Comparison of ENCODE assay signal across 8 mouse cellular contexts in genomic region chr1:191717601-191718498, GRCm38 (mm10). TPM values are rescaled to one million over a fixed set of nuclear protein-coding genes. Genes with fewer than 3 reads are reported as not detected.
DNase-seq lines count a peak whose midpoint lies in the region; ATAC-seq lines count a peak whose summit lies in the region.

TSS of gene Lpgat1 (plus strand) at chr1:191717834.

- DNase-seq in adrenal gland, adult 18-20 months (ENCODE audit: low spot score in 2 of 2): peak; percentile 87 to 89
- DNase-seq in embryo, embryonic 11 days: peak; percentile 83
- no peak for DNase-seq in gonadal fat pad, adult 2 months (ENCODE audit: low read depth)
- DNase-seq in left cerebral cortex, postnatal 4 days: peak; percentile 61
- peak; percentile 72 for DNase-seq in midbrain, embryonic 10.5 days (ENCODE audit: low spot score)
- DNase-seq in right cerebral cortex, postnatal 4 days: peak; percentile 60
- peak; percentile 88 for DNase-seq in yolk sac, embryonic 10.5 days (ENCODE audit: low spot score)

- H3K36me3 ChIP-seq in intestine, embryonic 16.5 days (ENCODE audit: control insufficient read depth, insufficient read depth, low read length): no peaks in the 10 kb centered on the region
- peaks cover 17% of the 10 kb centered on the region for H3K36me3 ChIP-seq in midbrain, embryonic 10.5 days

- H3K27me3 ChIP-seq in intestine, embryonic 16.5 days (replicated peaks; ENCODE audit: control insufficient read depth, insufficient read depth, low read length): no peaks in the 10 kb centered on the region
- peaks cover 37% of the 10 kb centered on the region for H3K27me3 ChIP-seq in midbrain, embryonic 10.5 days (ENCODE audit: low read depth, poor library complexity, severe bottlenecking)

- H3K9me3 ChIP-seq in intestine, embryonic 16.5 days (ENCODE audit: control insufficient read depth, low read length): no peaks in the 10 kb centered on the region
- no peaks in the 10 kb centered on the region for H3K9me3 ChIP-seq in midbrain, embryonic 10.5 days (replicated peaks)

- H3K4me1 ChIP-seq in intestine, embryonic 16.5 days (ENCODE audit: control insufficient read depth, insufficient read depth, low read length): peaks cover 2% of the 10 kb centered on the region; the same call in 1 of the 2 replicates
- H3K4me1 ChIP-seq in midbrain, embryonic 10.5 days: peaks cover 37% of the 10 kb centered on the region

- H3K27ac ChIP-seq in intestine, embryonic 16.5 days (ENCODE audit: low read length): peak within 1 kb of the TSS; percentile 93
- H3K27ac ChIP-seq in midbrain, embryonic 10.5 days (replicated peaks): peak within 1 kb of the TSS; percentile 97

- peak; percentile 95 for ATAC-seq in intestine, embryonic 16.5 days

- H3K4me3 ChIP-seq in intestine, embryonic 16.5 days (ENCODE audit: low read length): peak within 1 kb of the TSS; percentile 84
- H3K4me3 ChIP-seq in midbrain, embryonic 10.5 days: peak within 1 kb of the TSS; percentile 91

- H3K9ac ChIP-seq in intestine, embryonic 16.5 days (ENCODE audit: low read depth, low read length): peak within 1 kb of the TSS; percentile 92

- peak within 1 kb of the TSS; percentile 89 for H3K4me2 ChIP-seq in intestine, embryonic 16.5 days (ENCODE audit: low read depth, low read length)

- intact Hi-C loops in left cerebral cortex, postnatal 4 days (cut with DNase I): no loop called here

- under 1% methylated on average over 66 of the region's 113 CpGs for WGBS in intestine, embryonic 16.5 days
- WGBS in midbrain, embryonic 10.5 days: under 1% methylated on average over 101 of the region's 113 CpGs

RNA-seq across cellular contexts. Expression of gene Lpgat1, which starts in this region (rescaled TPM):
- 10 to 100 TPM; 70.2 to 94.7 TPM for total RNA-seq in adrenal gland, adult 18-20 months (2021)
- polyA plus RNA-seq in gonadal fat pad, adult 2 months (2012; rRNA removed): 51.3 and 95.7 TPM in 2 replicates
- polyA plus RNA-seq in intestine, embryonic 16.5 days (2015; fragmentation: Nextera tagmentation; extraction: Ambion mirVana): 10.4 and 11.2 TPM in 2 replicates
- total RNA-seq in left cerebral cortex, postnatal 4 days (2021): 10 to 100 TPM; 91.7 to 92.3 TPM
- 18.1 and 19.0 TPM in 2 replicates for polyA plus RNA-seq in midbrain, embryonic 10.5 days (2016; fragmentation: Nextera tagmentation; extraction: Ambion mirVana)
